Mouse (Mus musculus) erythroblast, embryonic 14.5 days (primary cell): ENCODE results near the gene Hoxa5. TPM values are rescaled to one million over a fixed set of nuclear protein-coding genes. Genes with fewer than 3 reads are reported as not detected.

Source experiments
- H3K27me3 ChIP-seq: 2 replicates; pipeline ENCODE4 v1.6.1; 2012; ENCODE audit warnings: inconsistent platforms; ENCODE audit not compliant: control insufficient read depth
- H3K36me3 ChIP-seq: 2 replicates; pipeline ENCODE4 v1.6.1; 2012; ENCODE audit warnings: mild to moderate bottlenecking, inconsistent platforms; ENCODE audit not compliant: control insufficient read depth
- H3K4me1 ChIP-seq: 2 replicates; pipeline ENCODE4 v1.6.1; 2012; ENCODE audit warnings: inconsistent platforms; ENCODE audit not compliant: control insufficient read depth
- H3K4me3 ChIP-seq: replicated peaks from 2 replicates; pipeline ENCODE3; 2012; ENCODE audit warnings: moderate library complexity, mild to moderate bottlenecking, inconsistent platforms
- H3K9me3 ChIP-seq: 2 replicates; pipeline ENCODE4 v1.6.1; 2012; ENCODE audit warnings: low read length, inconsistent platforms, mixed read lengths; ENCODE audit not compliant: control insufficient read depth
- GATA1 ChIP-seq: IDR thresholded peaks from 2 replicates; pipeline ENCODE4 v1.6.1; 2012; ENCODE audit warnings: low read length, inconsistent platforms, mixed read lengths
- TAL1 ChIP-seq: IDR thresholded peaks from 3 replicates; pipeline ENCODE4 v1.6.1; 2012; ENCODE audit warnings: low read length, inconsistent platforms, mixed read lengths
- polyA plus RNA-seq: library from polyadenylated mRNA; stranded (reverse); fragments of >175 nt; gene quantifications from 2 replicates; pipeline ENCODE4 v1.2.3, GENCODE M21; 2012

The Hoxa5 gene
- polyA plus RNA-seq, 1 experiment, result not detected

- H3K36me3 ChIP-seq, result no peaks in the 10 kb centered on the region
- peaks cover 100% of the 10 kb centered on the region for H3K27me3 ChIP-seq
- H3K4me1 ChIP-seq, result no peaks in the 10 kb centered on the region
- TF ChIP-seq TAL1 (no peak), GATA1 (no peak)
- H3K4me3 ChIP-seq, result no peak overlapping the region
- H3K9me3 ChIP-seq, result no peaks in the 10 kb centered on the region; the same call in 1 of the 2 replicates
Measured at GRCm38 (mm10) chr6:52235866-52236265, 31.5 kb upstream of the Hoxa5 start.

- Histone ChIP-seq H3K27me3 (peaks cover 100% of the 10 kb centered on the region), H3K9me3 (no peaks in the 10 kb centered on the region; the same call in 1 of the 2 replicates), H3K4me3 (no peak overlapping the region), H3K4me1 (no peaks in the 10 kb centered on the region), H3K36me3 (no peaks in the 10 kb centered on the region)
- TF ChIP-seq GATA1, result no peak
- no peak for TF ChIP-seq TAL1
Measured at GRCm38 (mm10) chr6:52235267-52235666, 30.9 kb upstream of the Hoxa5 start.

- Histone ChIP-seq H3K36me3 (no peaks in the 10 kb centered on the region), H3K27me3 (peaks cover 100% of the 10 kb centered on the region), H3K4me3 (no peak overlapping the region), H3K9me3 (no peaks in the 10 kb centered on the region; the same call in 1 of the 2 replicates), H3K4me1 (no peaks in the 10 kb centered on the region)
- TF ChIP-seq TAL1 (no peak), GATA1 (no peak)
Measured at GRCm38 (mm10) chr6:52234428-52235140, 30.2 kb upstream of the Hoxa5 start.

- Histone ChIP-seq H3K4me1 (no peaks in the 10 kb centered on the region), H3K9me3 (no peaks in the 10 kb centered on the region; the same call in 1 of the 2 replicates), H3K4me3 (no peak overlapping the region), H3K27me3 (peaks cover 100% of the 10 kb centered on the region), H3K36me3 (no peaks in the 10 kb centered on the region)
- no peak for TF ChIP-seq GATA1
- TF ChIP-seq TAL1, result no peak
Measured at GRCm38 (mm10) chr6:52233546-52234427, 29.4 kb upstream of the Hoxa5 start.

- no peaks in the 10 kb centered on the region; the same call in 1 of the 2 replicates for H3K9me3 ChIP-seq
- no peaks in the 10 kb centered on the region for H3K36me3 ChIP-seq
- H3K4me1 ChIP-seq, result no peaks in the 10 kb centered on the region
- no peak overlapping the region for H3K4me3 ChIP-seq
- no peak for TF ChIP-seq TAL1
- TF ChIP-seq GATA1, result no peak
- peaks cover 100% of the 10 kb centered on the region for H3K27me3 ChIP-seq
Measured at GRCm38 (mm10) chr6:52232984-52233545, 28.7 kb upstream of the Hoxa5 start.

- H3K27me3 ChIP-seq, result peaks cover 100% of the 10 kb centered on the region
- no peak overlapping the region for H3K4me3 ChIP-seq
- H3K9me3 ChIP-seq, result no peaks in the 10 kb centered on the region; the same call in 1 of the 2 replicates
- H3K4me1 ChIP-seq, result no peaks in the 10 kb centered on the region
- TF ChIP-seq GATA1, result no peak
- no peak for TF ChIP-seq TAL1
- H3K36me3 ChIP-seq, result no peaks in the 10 kb centered on the region
Measured at GRCm38 (mm10) chr6:52232568-52232965, 28.2 kb upstream of the Hoxa5 start.

- H3K36me3 ChIP-seq, result no peaks in the 10 kb centered on the region
- no peaks in the 10 kb centered on the region for H3K4me1 ChIP-seq
- TF ChIP-seq GATA1 (no peak), TAL1 (no peak)
- no peak overlapping the region for H3K4me3 ChIP-seq
- peaks cover 100% of the 10 kb centered on the region for H3K27me3 ChIP-seq
- H3K9me3 ChIP-seq, result no peaks in the 10 kb centered on the region; the same call in 1 of the 2 replicates
Measured at GRCm38 (mm10) chr6:52231885-52232567, 27.6 kb upstream of the Hoxa5 start.

- Histone ChIP-seq H3K4me3 (no peak within 1 kb of the TSS), H3K36me3 (no peaks in the 10 kb centered on the region), H3K9me3 (peaks cover 2% of the 10 kb centered on the region), H3K27me3 (peaks cover 100% of the 10 kb centered on the region), H3K4me1 (no peaks in the 10 kb centered on the region)
- TF ChIP-seq TAL1 (no peak), GATA1 (no peak)
Measured at GRCm38 (mm10) chr6:52230516-52231165, 26.3 kb upstream of the Hoxa5 start, which contains the start of gene Hoxa9. Hoxa9 (minus strand) TSS chr6:52231089.
